Mouse (Mus musculus): ENCODE measurements at regions not wholly inside any gene's neighbourhood (a gene's known extent, or its start where the extent isn't known, plus 50 kb on each side); places are given as distances from the start of the nearest gene placed in this dataset.

GRCm38 (mm10) chr10:124208317-124208716, 944.5 kb downstream of the Fam19a2 start:
- Histone ChIP-seq H3K9ac (replicated peaks) (no peak overlapping the region), H3K36me3 (no peaks in the 10 kb centered on the region), H3K9me3 (no peaks in the 10 kb centered on the region), H3K27me3 (no peaks in the 10 kb centered on the region), H3K27ac (replicated peaks) (no peak overlapping the region), H3K4me3 (no peak overlapping the region), H3K4me2 (replicated peaks) (no peak overlapping the region), H3K4me1 (no peaks in the 10 kb centered on the region)
- peak; percentile 70; the same call in 1 of the 2 replicates for ATAC-seq (replicated peaks)
- 79% methylated on average over 2 of the region's 2 CpGs for WGBS

- H3K4me1 ChIP-seq, result no peaks in the 10 kb centered on the region
- WGBS, result 84% methylated on average over 1 of the region's 1 CpGs
- no peak for ATAC-seq (replicated peaks)
These were observed 955.7 kb downstream of the Fam19a2 start for GRCm38 (mm10) chr10:124219461-124219860.

GRCm38 (mm10) chr10:124222068-124222467, 958.3 kb downstream of the Fam19a2 start:
- ATAC-seq (replicated peaks), result no peak
- H3K27me3 ChIP-seq, result no peaks in the 10 kb centered on the region
- no peak overlapping the region for H3K9ac ChIP-seq (replicated peaks)
- WGBS, result 81% methylated on average over 2 of the region's 2 CpGs
- no peak overlapping the region for H3K4me2 ChIP-seq (replicated peaks)
- H3K27ac ChIP-seq (replicated peaks), result no peak overlapping the region
- H3K4me3 ChIP-seq, result no peak overlapping the region
- no peaks in the 10 kb centered on the region for H3K36me3 ChIP-seq
- H3K4me1 ChIP-seq, result no peaks in the 10 kb centered on the region
- no peaks in the 10 kb centered on the region for H3K9me3 ChIP-seq

More at GRCm38 (mm10) chr10:124219461-124219860, 955.7 kb downstream of the Fam19a2 start:
- Histone ChIP-seq H3K4me2 (replicated peaks) (no peak overlapping the region), H3K36me3 (no peaks in the 10 kb centered on the region), H3K27ac (replicated peaks) (no peak overlapping the region), H3K27me3 (no peaks in the 10 kb centered on the region), H3K9ac (replicated peaks) (no peak overlapping the region), H3K4me3 (no peak overlapping the region), H3K9me3 (no peaks in the 10 kb centered on the region)

GRCm38 (mm10) chr10:124227061-124227460, 963.3 kb downstream of the Fam19a2 start:
- 100% methylated on average over 1 of the region's 1 CpGs for WGBS
- no peak overlapping the region for H3K9ac ChIP-seq (replicated peaks)

GRCm38 (mm10) chr10:124249358-124249757, 985.6 kb downstream of the Fam19a2 start:
- Histone ChIP-seq H3K4me2 (replicated peaks) (no peak overlapping the region), H3K4me1 (no peaks in the 10 kb centered on the region), H3K36me3 (no peaks in the 10 kb centered on the region), H3K27me3 (no peaks in the 10 kb centered on the region), H3K9ac (replicated peaks) (no peak overlapping the region), H3K9me3 (no peaks in the 10 kb centered on the region), H3K4me3 (no peak overlapping the region), H3K27ac (replicated peaks) (no peak overlapping the region)
- 26% methylated on average over 4 of the region's 4 CpGs for WGBS
- no peak for ATAC-seq (replicated peaks)

More at GRCm38 (mm10) chr10:124227061-124227460, 963.3 kb downstream of the Fam19a2 start:
- H3K36me3 ChIP-seq, result no peaks in the 10 kb centered on the region
- no peak overlapping the region for H3K4me2 ChIP-seq (replicated peaks)
- no peaks in the 10 kb centered on the region for H3K4me1 ChIP-seq
- ATAC-seq (replicated peaks), result no peak
- no peaks in the 10 kb centered on the region for H3K9me3 ChIP-seq
- H3K27me3 ChIP-seq, result no peaks in the 10 kb centered on the region
- H3K27ac ChIP-seq (replicated peaks), result no peak overlapping the region
- no peak overlapping the region for H3K4me3 ChIP-seq

GRCm38 (mm10) chr10:124250004-124250403, 986.2 kb downstream of the Fam19a2 start:
- H3K4me3 ChIP-seq, result no peak overlapping the region
- H3K9ac ChIP-seq (replicated peaks), result no peak overlapping the region
- no peaks in the 10 kb centered on the region for H3K27me3 ChIP-seq
- no peak overlapping the region for H3K27ac ChIP-seq (replicated peaks)
- 56% methylated on average over 4 of the region's 4 CpGs for WGBS
- no peaks in the 10 kb centered on the region for H3K4me1 ChIP-seq
- H3K4me2 ChIP-seq (replicated peaks), result no peak overlapping the region
- H3K9me3 ChIP-seq, result no peaks in the 10 kb centered on the region
- ATAC-seq (replicated peaks), result no peak
- no peaks in the 10 kb centered on the region for H3K36me3 ChIP-seq

GRCm38 (mm10) chr10:124288301-124288995, 1024.7 kb downstream of the Fam19a2 start:
- Histone ChIP-seq H3K27ac (replicated peaks) (no peak overlapping the region), H3K4me2 (replicated peaks) (no peak overlapping the region), H3K9ac (replicated peaks) (no peak overlapping the region), H3K9me3 (no peaks in the 10 kb centered on the region), H3K4me1 (no peaks in the 10 kb centered on the region), H3K27me3 (no peaks in the 10 kb centered on the region), H3K36me3 (no peaks in the 10 kb centered on the region), H3K4me3 (no peak overlapping the region)
- ATAC-seq (replicated peaks), result no peak
- 79% methylated on average over 18 of the region's 18 CpGs for WGBS

GRCm38 (mm10) chr10:124297198-124297677, 1033.4 kb downstream of the Fam19a2 start:
- 74% methylated on average over 2 of the region's 2 CpGs for WGBS
- Histone ChIP-seq H3K27me3 (no peaks in the 10 kb centered on the region), H3K4me2 (replicated peaks) (no peak overlapping the region), H3K4me1 (no peaks in the 10 kb centered on the region), H3K4me3 (no peak overlapping the region), H3K27ac (replicated peaks) (no peak overlapping the region), H3K9ac (replicated peaks) (no peak overlapping the region), H3K9me3 (peaks cover 4% of the 10 kb centered on the region; the same call in 1 of the 2 replicates), H3K36me3 (no peaks in the 10 kb centered on the region)
- no peak for ATAC-seq (replicated peaks)

GRCm38 (mm10) chr10:124304683-124305082, 1040.9 kb downstream of the Fam19a2 start:
- Histone ChIP-seq H3K36me3 (no peaks in the 10 kb centered on the region), H3K27ac (replicated peaks) (no peak overlapping the region), H3K4me1 (no peaks in the 10 kb centered on the region), H3K9me3 (no peaks in the 10 kb centered on the region), H3K4me2 (replicated peaks) (no peak overlapping the region), H3K27me3 (no peaks in the 10 kb centered on the region), H3K4me3 (no peak overlapping the region), H3K9ac (replicated peaks) (no peak overlapping the region)
- WGBS, result 86% methylated on average over 1 of the region's 1 CpGs
- no peak for ATAC-seq (replicated peaks)

GRCm38 (mm10) chr10:124305644-124306043, 1041.8 kb downstream of the Fam19a2 start:
- H3K4me2 ChIP-seq (replicated peaks), result no peak overlapping the region
- 86% methylated on average over 3 of the region's 3 CpGs for WGBS
- H3K27me3 ChIP-seq, result no peaks in the 10 kb centered on the region
- H3K9me3 ChIP-seq, result no peaks in the 10 kb centered on the region
- no peaks in the 10 kb centered on the region for H3K4me1 ChIP-seq
- H3K4me3 ChIP-seq, result no peak overlapping the region
- ATAC-seq (replicated peaks), result no peak
- H3K27ac ChIP-seq (replicated peaks), result no peak overlapping the region
- H3K9ac ChIP-seq (replicated peaks), result no peak overlapping the region
- H3K36me3 ChIP-seq, result no peaks in the 10 kb centered on the region

GRCm38 (mm10) chr10:124318761-124319160, 1055.0 kb downstream of the Fam19a2 start:
- Histone ChIP-seq H3K9me3 (no peaks in the 10 kb centered on the region), H3K9ac (replicated peaks) (no peak overlapping the region), H3K27ac (replicated peaks) (no peak overlapping the region), H3K36me3 (no peaks in the 10 kb centered on the region), H3K4me3 (no peak overlapping the region), H3K27me3 (no peaks in the 10 kb centered on the region), H3K4me1 (no peaks in the 10 kb centered on the region), H3K4me2 (replicated peaks) (no peak overlapping the region)
- ATAC-seq (replicated peaks), result no peak
- WGBS, result 36% methylated on average over 1 of the region's 1 CpGs

- WGBS, result 50% methylated on average over 8 of the region's 8 CpGs
- no peaks in the 10 kb centered on the region for H3K27me3 ChIP-seq
- no peak for ATAC-seq (replicated peaks)
These were observed 1056.7 kb downstream of the Fam19a2 start for GRCm38 (mm10) chr10:124320191-124321110.

More at GRCm38 (mm10) chr10:124320191-124321110, 1056.7 kb downstream of the Fam19a2 start:
- Histone ChIP-seq H3K4me3 (no peak overlapping the region), H3K9ac (replicated peaks) (no peak overlapping the region), H3K9me3 (no peaks in the 10 kb centered on the region), H3K27ac (replicated peaks) (no peak overlapping the region), H3K4me1 (no peaks in the 10 kb centered on the region), H3K36me3 (no peaks in the 10 kb centered on the region), H3K4me2 (replicated peaks) (no peak overlapping the region)
